Mouse (Mus musculus): Measurements from ENCODE around the gene Tchhl1. TPM values are rescaled to one million over a fixed set of nuclear protein-coding genes. Genes with fewer than 3 reads are reported as not detected.

Tchhl1 gene
- polyA plus RNA-seq, 1 experiment, result not detected

DNA sequence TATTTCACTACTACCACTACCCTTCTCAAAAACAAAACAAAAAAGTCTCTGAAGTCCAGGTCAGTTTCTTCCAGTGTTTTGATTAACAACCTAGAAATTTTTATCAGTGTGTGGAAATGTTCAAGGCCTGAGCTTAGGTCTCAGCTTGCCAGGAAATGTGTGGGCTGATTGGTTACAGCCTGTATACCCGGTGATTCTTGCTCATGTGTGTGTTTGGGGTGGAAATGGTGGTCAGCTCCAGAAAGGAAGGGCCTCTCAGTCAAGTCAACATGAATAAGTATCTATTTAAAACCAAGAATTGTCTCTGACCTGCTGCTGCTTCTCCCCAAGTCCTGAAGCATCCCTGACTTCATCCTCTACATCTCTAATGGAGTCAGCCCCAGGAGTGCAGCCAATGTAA, 40.7 kb downstream of the Tchhl1 start:
- no peak overlapping the region for H3K27ac ChIP-seq (ENCODE audit: control insufficient read depth, insufficient read depth, low read depth, low read length, poor library complexity)
- no peak overlapping the region for H3K4me3 ChIP-seq (replicated peaks; ENCODE audit: control insufficient read depth, low read depth, low read length)
- TF ChIP-seq POLR2A (IDR thresholded peaks at IDR 0.05; ENCODE audit: borderline replicate concordance, control insufficient read depth, low read depth, low read length) (no peak), CTCF (IDR thresholded peaks at IDR 0.05; ENCODE audit: control insufficient read depth, insufficient read depth, low read length) (no peak)
- WGBS, result 9% methylated on average over 1 of the region's 1 CpGs
- peaks cover 1% of the 10 kb centered on the region; the same call in 1 of the 2 replicates for H3K4me1 ChIP-seq (ENCODE audit: control insufficient read depth, insufficient read depth, low read length)

DNA sequence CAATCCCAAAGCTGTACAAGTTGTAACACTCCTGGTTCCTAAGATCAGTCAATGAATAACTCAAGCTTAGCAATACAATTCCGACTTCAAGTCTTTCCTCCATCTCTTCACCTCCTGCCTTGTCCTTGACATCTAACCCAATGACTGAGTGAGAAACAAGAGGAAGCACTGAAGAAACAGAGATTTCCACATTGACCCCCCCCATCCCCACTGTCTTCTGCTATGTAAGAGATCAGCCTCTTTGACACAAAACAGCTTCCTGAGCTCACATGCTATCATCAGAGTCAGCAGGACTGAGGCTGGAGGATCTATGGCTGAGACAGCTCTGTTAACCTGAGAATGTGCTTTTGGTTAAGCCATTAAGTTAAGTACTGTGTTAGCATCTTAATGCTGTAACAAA, 42.5 kb downstream of the Tchhl1 start:
- 40% methylated on average over 1 of the region's 1 CpGs for WGBS
- peak overlapping the region; percentile 86; the same call in 1 of the 2 replicates for H3K27ac ChIP-seq (ENCODE audit: control insufficient read depth, insufficient read depth, low read depth, low read length, poor library complexity)

DNA sequence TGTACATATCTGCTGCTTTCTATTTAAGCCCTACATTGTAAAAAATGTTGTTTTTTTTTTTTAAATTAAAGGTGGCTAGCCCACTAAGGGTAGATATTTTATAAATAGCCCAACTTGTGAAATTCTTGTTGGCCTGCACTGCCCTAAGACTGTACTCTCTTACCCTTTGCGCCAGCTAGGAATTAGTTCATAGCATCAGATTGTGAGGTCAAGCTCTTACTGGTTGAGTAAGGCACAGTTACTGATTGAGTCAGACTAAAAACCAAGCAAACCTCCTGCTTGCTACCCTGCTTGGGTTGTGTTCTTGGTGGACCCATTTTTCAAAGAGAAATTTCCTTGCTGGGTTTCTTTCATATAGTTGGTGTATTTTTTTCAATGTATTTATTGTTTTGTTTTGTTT, 43.2 kb downstream of the Tchhl1 start:
- Histone ChIP-seq H3K27ac (ENCODE audit: control insufficient read depth, insufficient read depth, low read depth, low read length, poor library complexity) (peak overlapping the region; percentile 86; the same call in 1 of the 2 replicates), H3K4me3 (replicated peaks; ENCODE audit: control insufficient read depth, low read depth, low read length) (no peak overlapping the region), H3K4me1 (ENCODE audit: control insufficient read depth, insufficient read depth, low read length) (peaks cover 1% of the 10 kb centered on the region; the same call in 1 of the 2 replicates)
- WGBS, result 44% methylated on average over 1 of the region's 1 CpGs
- no peak for TF ChIP-seq CTCF (IDR thresholded peaks at IDR 0.05; ENCODE audit: control insufficient read depth, insufficient read depth, low read length)
- no peak for TF ChIP-seq POLR2A (IDR thresholded peaks at IDR 0.05; ENCODE audit: borderline replicate concordance, control insufficient read depth, low read depth, low read length)

More for the DNA sequence above, 42.5 kb downstream of the Tchhl1 start:
- no peak for TF ChIP-seq CTCF (IDR thresholded peaks at IDR 0.05; ENCODE audit: control insufficient read depth, insufficient read depth, low read length)
- no peak for TF ChIP-seq POLR2A (IDR thresholded peaks at IDR 0.05; ENCODE audit: borderline replicate concordance, control insufficient read depth, low read depth, low read length)
- Histone ChIP-seq H3K4me1 (ENCODE audit: control insufficient read depth, insufficient read depth, low read length) (peaks cover 1% of the 10 kb centered on the region; the same call in 1 of the 2 replicates), H3K4me3 (replicated peaks; ENCODE audit: control insufficient read depth, low read depth, low read length) (no peak overlapping the region)

DNA sequence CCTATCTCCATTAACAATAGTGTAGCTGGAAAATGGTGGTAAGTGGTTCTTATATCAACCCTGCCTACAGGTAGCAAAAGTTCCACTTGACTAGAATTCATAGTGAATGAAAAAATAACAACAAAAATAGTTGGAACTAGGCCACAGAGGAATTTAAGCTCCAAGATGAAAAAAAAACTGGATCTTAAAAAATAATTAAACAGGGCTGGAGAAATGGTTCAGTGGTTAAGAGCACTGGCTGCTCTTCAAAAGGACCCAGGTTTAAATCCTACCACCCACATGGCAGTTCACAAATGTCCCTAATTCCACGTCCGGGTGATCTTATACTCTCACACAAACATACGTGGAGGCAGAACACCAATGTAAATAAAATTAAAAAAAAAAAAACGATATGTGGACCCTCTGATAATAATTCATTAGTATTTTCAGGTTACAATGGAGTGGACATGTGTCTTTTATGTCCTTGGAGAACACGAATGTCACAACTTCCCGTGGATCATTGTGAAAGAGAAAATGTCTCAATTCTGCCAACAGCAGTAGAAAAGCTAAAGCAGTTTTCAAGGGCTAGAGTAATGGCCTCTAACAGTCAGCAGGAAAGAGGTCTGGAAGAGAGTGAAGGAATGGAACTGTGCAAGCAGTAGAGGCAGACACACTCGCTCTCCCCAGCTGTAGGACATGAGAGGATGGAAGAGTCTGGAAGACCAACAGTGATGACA, 44.0 kb downstream of the Tchhl1 start:
- Histone ChIP-seq H3K4me3 (replicated peaks; ENCODE audit: control insufficient read depth, low read depth, low read length) (peak overlapping the region; percentile 12), H3K4me1 (ENCODE audit: control insufficient read depth, insufficient read depth, low read length) (peaks cover 1% of the 10 kb centered on the region; the same call in 1 of the 2 replicates), H3K27ac (ENCODE audit: control insufficient read depth, insufficient read depth, low read depth, low read length, poor library complexity) (peak overlapping the region; percentile 80; the same call in 1 of the 2 replicates)
- 42% methylated on average over 7 of the region's 7 CpGs for WGBS
- TF ChIP-seq CTCF (IDR thresholded peaks at IDR 0.05; ENCODE audit: control insufficient read depth, insufficient read depth, low read length) (no peak), POLR2A (IDR thresholded peaks at IDR 0.05; ENCODE audit: borderline replicate concordance, control insufficient read depth, low read depth, low read length) (no peak)

DNA sequence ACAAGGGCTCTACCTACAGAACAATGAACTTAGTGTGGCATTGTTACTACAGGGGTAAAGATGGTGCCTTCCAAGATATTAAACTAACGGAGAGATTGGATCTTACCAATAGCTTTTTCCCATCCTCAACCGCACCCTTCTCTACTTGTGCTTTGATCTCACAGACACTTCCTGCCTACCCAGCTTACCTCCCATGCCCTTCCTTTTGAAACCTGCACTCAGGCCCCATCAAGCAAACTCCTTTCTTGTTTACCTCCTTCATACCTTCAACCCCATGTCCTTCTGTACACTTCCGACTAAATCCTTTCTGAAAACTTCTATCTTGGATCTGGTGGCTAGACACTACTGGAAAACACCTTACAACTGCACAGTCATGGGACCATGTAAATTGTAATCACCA, 46.1 kb downstream of the Tchhl1 start:
- peaks cover 1% of the 10 kb centered on the region; the same call in 1 of the 2 replicates for H3K4me1 ChIP-seq (ENCODE audit: control insufficient read depth, insufficient read depth, low read length)
- WGBS, result 82% methylated on average over 3 of the region's 3 CpGs
- no peak overlapping the region for H3K27ac ChIP-seq (ENCODE audit: control insufficient read depth, insufficient read depth, low read depth, low read length, poor library complexity)
- TF ChIP-seq POLR2A (IDR thresholded peaks at IDR 0.05; ENCODE audit: borderline replicate concordance, control insufficient read depth, low read depth, low read length), result no peak
- no peak for TF ChIP-seq CTCF (IDR thresholded peaks at IDR 0.05; ENCODE audit: control insufficient read depth, insufficient read depth, low read length)
- no peak overlapping the region for H3K4me3 ChIP-seq (replicated peaks; ENCODE audit: control insufficient read depth, low read depth, low read length)

DNA sequence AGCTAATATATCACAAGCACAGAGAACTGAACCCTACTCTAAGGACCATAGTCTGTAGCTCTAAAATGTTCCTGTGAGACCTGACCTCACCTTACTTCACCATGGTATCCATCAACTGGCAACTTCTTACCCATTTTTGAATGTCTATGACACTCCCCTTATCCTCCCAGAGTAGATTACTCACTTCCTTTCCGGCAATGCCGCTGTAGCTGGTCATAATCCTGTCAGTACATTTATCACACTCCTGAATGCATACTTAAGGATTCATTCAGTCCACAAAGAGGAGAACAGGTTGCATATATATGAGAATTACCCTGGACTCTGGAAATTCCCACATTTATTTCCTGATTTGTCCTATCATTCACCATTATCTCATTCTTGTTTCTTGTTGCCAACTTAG, 48.8 kb downstream of the Tchhl1 start:
- Histone ChIP-seq H3K27ac (ENCODE audit: control insufficient read depth, insufficient read depth, low read depth, low read length, poor library complexity) (no peak overlapping the region), H3K4me3 (replicated peaks; ENCODE audit: control insufficient read depth, low read depth, low read length) (no peak overlapping the region), H3K4me1 (ENCODE audit: control insufficient read depth, insufficient read depth, low read length) (no peaks in the 10 kb centered on the region; the same call in 1 of the 2 replicates)
- TF ChIP-seq POLR2A (IDR thresholded peaks at IDR 0.05; ENCODE audit: borderline replicate concordance, control insufficient read depth, low read depth, low read length), result no peak
- no peak for TF ChIP-seq CTCF (IDR thresholded peaks at IDR 0.05; ENCODE audit: control insufficient read depth, insufficient read depth, low read length)
- 58% methylated on average over 2 of the region's 2 CpGs for WGBS

DNA sequence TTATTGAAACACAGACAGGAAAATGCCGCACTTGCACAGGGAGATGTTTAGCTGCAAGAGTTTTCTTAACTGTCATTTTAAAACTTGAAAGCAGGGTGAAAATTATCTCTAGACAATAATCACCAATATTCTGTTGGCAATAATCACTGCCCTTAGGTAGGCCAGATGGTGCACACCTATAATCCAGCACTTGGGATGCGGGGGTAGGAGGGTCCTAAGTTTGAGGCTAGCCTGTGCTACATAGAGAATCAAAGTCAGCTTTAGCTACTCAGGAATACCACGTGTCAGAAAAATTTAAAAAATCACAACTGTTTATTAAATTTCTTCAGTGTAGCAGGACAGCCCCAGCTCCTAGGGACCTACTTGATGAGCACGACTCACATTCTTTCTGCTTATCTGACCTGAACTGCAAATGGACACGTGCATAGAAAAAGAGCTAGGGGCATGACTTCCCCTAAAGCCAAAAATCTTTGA, 51.3 kb downstream of the Tchhl1 start:
- Histone ChIP-seq H3K4me1 (ENCODE audit: control insufficient read depth, insufficient read depth, low read length) (no peaks in the 10 kb centered on the region; the same call in 1 of the 2 replicates), H3K27ac (ENCODE audit: control insufficient read depth, insufficient read depth, low read depth, low read length, poor library complexity) (no peak overlapping the region; the same call in 1 of the 2 replicates), H3K4me3 (replicated peaks; ENCODE audit: control insufficient read depth, low read depth, low read length) (no peak overlapping the region)
- no peak for TF ChIP-seq CTCF (IDR thresholded peaks at IDR 0.05; ENCODE audit: control insufficient read depth, insufficient read depth, low read length)
- no peak for TF ChIP-seq POLR2A (IDR thresholded peaks at IDR 0.05; ENCODE audit: borderline replicate concordance, control insufficient read depth, low read depth, low read length)
- 41% methylated on average over 5 of the region's 5 CpGs for WGBS

DNA sequence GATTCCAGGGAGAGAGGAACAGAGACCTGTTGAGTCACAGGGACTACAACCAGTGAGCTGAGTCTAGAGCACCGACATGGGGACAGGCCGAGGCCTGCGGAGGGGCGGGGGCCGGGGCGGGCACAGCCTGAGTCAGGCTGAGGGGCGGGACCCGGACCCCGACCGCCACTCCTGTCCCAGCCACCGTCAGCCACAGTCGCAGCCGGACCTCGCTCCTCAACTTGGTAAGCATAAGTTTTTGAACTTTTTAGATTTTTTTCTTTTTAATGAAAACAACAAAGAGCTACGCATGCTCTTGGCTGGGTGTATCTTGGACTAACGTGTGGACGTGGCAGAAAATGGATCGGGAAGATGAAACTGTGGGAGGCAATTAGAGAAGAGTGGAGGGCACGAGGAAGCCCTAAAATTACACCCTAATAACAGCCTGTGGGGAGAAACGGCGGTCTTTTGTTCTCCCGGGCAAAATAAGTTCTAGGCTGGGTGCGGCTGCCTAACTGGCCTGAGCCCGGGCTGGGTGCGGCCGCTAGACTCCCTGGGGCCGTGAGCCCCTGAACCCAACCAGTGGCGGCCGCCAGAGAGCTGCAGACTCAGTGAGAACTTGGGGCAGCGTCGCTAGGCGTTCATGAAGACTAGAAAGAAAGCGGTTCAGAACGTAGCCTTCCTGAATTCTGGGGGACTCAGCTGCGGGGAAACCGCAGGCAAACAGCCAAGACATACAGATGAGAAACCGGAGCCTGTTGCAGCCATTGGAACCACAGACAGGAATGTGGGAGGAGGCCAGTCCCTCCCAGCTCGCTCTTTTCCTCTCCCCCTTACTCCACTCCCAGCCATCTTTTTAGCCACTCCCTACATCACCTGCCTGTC, 52.0 kb downstream of the Tchhl1 start, which contains the start of gene S100a11:
Gene S100a11, plus strand, starts transcription at position 159 of the 864 bp plus-strand sequence.
- H3K27ac ChIP-seq (ENCODE audit: control insufficient read depth, insufficient read depth, low read depth, low read length, poor library complexity), result peak within 1 kb of the TSS; percentile 94
- peak within 1 kb of the TSS; percentile 73 for H3K4me3 ChIP-seq (replicated peaks; ENCODE audit: control insufficient read depth, low read depth, low read length)
- TF ChIP-seq CTCF (IDR thresholded peaks at IDR 0.05; ENCODE audit: control insufficient read depth, insufficient read depth, low read length), result no peak
- peak; percentile 72 for TF ChIP-seq POLR2A (IDR thresholded peaks at IDR 0.05; ENCODE audit: borderline replicate concordance, control insufficient read depth, low read depth, low read length)
- H3K4me1 ChIP-seq (ENCODE audit: control insufficient read depth, insufficient read depth, low read length), result no peaks in the 10 kb centered on the region; the same call in 1 of the 2 replicates
- WGBS, result under 1% methylated on average over 38 of the region's 38 CpGs

Other genes starting within 250 kb of the Tchhl1 start
- not detected in 2 replicates for gene Flg, start 195.2 kb upstream of the Tchhl1 start, polyA plus RNA-seq (2011; ENCODE audit: insufficient read depth, insufficient read length, low replicate concordance, missing spikeins)
- gene Hrnr, start 149.0 kb upstream of the Tchhl1 start, polyA plus RNA-seq (2011; ENCODE audit: insufficient read depth, insufficient read length, low replicate concordance, missing spikeins), result not detected in 2 replicates
- not detected in 2 replicates for gene Rptn, start 75.1 kb upstream of the Tchhl1 start, polyA plus RNA-seq (2011; ENCODE audit: insufficient read depth, insufficient read length, low replicate concordance, missing spikeins)
- gene Tchh, start 26.4 kb upstream of the Tchhl1 start, polyA plus RNA-seq (2011; ENCODE audit: insufficient read depth, insufficient read length, low replicate concordance, missing spikeins), result 0.16 and 0.77 TPM in 2 replicates
- 170 and 358 TPM in 2 replicates for gene S100a11, start 51.7 kb downstream of the Tchhl1 start, polyA plus RNA-seq (2011; ENCODE audit: insufficient read depth, insufficient read length, low replicate concordance, missing spikeins)
- 70.0 and 138 TPM in 2 replicates for gene S100a10, start 86.3 kb downstream of the Tchhl1 start, polyA plus RNA-seq (2011; ENCODE audit: insufficient read depth, insufficient read length, low replicate concordance, missing spikeins)
- gene Tdpoz2, start 183.9 kb downstream of the Tchhl1 start, polyA plus RNA-seq (2011; ENCODE audit: insufficient read depth, insufficient read length, low replicate concordance, missing spikeins), result not detected in 2 replicates
- gene Tdpoz1, start 207.6 kb downstream of the Tchhl1 start, polyA plus RNA-seq (2011; ENCODE audit: insufficient read depth, insufficient read length, low replicate concordance, missing spikeins), result not detected in 2 replicates
- gene Gm37596, start 224.3 kb downstream of the Tchhl1 start, polyA plus RNA-seq (2011; ENCODE audit: insufficient read depth, insufficient read length, low replicate concordance, missing spikeins), result not detected in 2 replicates